Mouse (Mus musculus) regulatory T cell (primary cell): Measurements from ENCODE around the gene Rab29.
"Not testable (repeated sequence)": the region's sequence is repeated elsewhere in the genome, so short reads cannot be mapped to it uniquely, and the experiment has no call there.

Source experiments
- in situ Hi-C: fragments of 300-600 bp; cut with MboI, MseI; formaldehyde crosslinking; loops from one replicate; pipeline ENCODE4 v1.15.1; 2025; ENCODE audit warnings: high pct_unique_total_duplicates

Rab29 gene

GRCm38 (mm10) chr1:131865596-131865995, 1.4 kb upstream of the Rab29 start:
- in situ Hi-C loops = no loop called here

DNA sequence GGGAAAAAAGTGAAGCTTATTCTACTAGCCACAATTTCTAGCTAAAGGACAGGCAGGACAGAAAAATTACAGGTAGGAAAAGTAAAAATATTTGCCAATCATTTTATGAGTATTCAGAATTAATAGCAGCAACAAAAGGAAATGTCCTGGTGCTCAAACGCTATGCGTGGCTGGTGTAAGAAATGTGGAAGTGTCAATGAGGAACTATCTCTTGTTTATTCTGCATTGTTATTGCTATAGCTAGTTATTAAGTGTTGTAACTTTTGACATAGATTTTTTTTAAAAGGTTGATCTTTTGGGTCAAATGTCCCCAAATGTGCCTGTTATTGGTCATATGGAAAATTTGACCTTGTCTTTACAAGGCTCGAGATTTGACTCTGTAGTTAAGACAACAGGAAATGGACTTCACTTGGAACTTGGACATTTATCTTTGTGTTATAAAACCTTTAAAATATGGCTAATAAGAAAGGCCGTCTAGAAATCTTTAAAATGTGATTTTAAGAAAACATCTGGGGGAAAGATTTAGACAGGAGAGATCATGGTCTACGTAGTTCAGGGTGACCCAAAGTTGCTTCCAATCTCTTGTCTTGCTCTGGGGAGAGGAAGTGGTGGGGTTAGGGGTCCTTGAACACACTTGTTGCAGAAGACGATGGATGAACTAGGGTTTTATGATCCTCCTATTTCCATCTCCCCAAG, 572 bp upstream of the Rab29 start:
- in situ Hi-C loops = no loop called here

- in situ Hi-C loops = no loop called here
Observed at GRCm38 (mm10) chr1:131867946-131868290, 894 bp downstream of the Rab29 start.

GRCm38 (mm10) chr1:131869561-131869960, 2.5 kb downstream of the Rab29 start:
- in situ Hi-C loops = no loop called here

- in situ Hi-C loops = no loop called here
Observed at GRCm38 (mm10) chr1:131872856-131873255, 5.8 kb downstream of the Rab29 start.

- in situ Hi-C loops = loop anchor here (5.0 kb wide), 1 partner anchor 168 kb away; no protein-coding TSS in a partner anchor
Observed at GRCm38 (mm10) chr1:131879816-131880215, 12.8 kb downstream of the Rab29 start.

DNA sequence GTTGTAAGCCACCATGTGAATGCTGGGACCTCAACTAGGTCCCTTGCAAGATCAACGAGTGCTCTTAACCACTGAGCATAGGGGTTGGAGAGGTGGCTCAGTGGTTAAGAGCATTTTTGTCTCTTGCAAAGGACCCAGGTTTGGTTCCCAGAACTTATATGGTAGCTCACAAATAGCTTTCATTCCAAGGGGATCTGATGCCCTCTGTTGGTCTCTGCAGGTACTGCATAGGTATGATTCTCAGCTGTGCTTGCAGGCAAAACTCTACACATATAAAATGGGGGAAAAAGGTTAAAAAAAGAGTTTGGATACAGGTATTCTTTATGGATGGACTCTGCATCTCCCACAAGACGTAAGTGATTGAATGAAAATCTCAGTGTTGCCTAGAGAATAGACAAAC, 15.8 kb downstream of the Rab29 start:
- in situ Hi-C loops = loop anchor here (5.0 kb wide), 1 partner anchor 170 kb away; no protein-coding TSS in a partner anchor

DNA sequence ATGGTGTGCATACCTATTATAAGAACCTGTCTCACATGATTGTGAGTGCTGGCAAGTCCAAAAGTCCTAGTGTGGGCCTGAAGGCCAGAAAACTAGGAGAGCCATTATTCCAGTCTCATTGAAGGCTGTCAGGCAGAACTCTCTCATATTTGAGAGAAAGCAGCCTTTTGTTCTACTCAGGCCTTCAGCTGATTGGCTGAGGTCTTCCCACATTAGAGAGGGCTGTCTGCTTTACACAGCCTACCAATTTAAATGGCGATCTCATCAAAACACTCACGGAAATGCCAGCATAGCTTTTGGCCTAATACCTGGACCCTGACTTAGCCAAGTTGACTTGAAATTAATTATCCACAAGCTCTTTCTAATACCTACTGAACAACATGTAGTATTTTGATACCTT, 19.1 kb downstream of the Rab29 start:
- in situ Hi-C loops = no loop called here

GRCm38 (mm10) chr1:131886641-131887040, 19.6 kb downstream of the Rab29 start:
- in situ Hi-C loops = no loop called here

GRCm38 (mm10) chr1:131890043-131890658, 23.1 kb downstream of the Rab29 start:
- in situ Hi-C loops = no loop called here

- in situ Hi-C loops = no loop called here
Observed at GRCm38 (mm10) chr1:131891436-131891835, 24.4 kb downstream of the Rab29 start.

DNA sequence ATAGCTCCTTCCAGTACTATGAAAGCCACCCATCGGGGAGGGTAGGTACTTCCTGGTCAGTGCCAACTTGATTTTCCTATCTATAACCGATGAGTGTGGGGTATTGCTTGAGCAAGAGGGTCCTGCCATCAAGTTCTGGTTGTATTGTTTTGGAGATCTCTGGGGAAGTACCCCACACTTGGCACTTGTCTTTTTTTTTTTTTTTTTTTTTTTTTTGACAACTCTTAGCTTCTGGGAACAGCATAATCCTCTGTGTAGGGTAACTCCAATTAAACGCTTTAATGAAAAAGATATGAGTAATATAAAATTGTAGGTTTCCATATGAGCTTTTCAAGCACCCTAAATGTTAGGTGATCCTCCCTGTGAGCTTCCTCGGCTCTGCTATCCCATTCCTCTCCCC, 35.7 kb downstream of the Rab29 start:
- in situ Hi-C loops = no loop called here

- in situ Hi-C loops = no loop called here
Observed at GRCm38 (mm10) chr1:131903251-131903650, 36.2 kb downstream of the Rab29 start.

GRCm38 (mm10) chr1:131905497-131905896, 38.5 kb downstream of the Rab29 start:
- in situ Hi-C loops = no loop called here

DNA sequence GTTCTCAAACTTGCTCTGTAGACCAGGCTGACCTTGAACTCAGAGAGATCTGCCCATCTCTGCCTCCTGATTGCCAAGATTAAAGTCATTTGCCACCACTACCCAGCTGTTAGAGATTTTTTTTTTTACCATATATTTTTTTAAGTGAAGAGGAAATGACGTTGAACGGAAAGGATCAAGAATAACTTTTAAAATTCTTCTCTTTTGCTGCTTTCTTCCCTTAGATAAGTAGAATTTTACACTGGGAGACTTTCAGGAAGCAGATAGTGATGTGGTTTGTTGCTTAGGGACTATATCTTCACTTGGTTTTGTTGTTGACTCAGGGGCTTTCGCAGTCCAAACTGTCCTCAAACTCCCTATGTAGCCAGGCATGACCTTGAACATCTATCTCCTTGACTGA, 41.4 kb downstream of the Rab29 start:
- in situ Hi-C loops = no loop called here

GRCm38 (mm10) chr1:131909236-131909635, 42.2 kb downstream of the Rab29 start:
- in situ Hi-C loops = not testable (repeated sequence)

DNA sequence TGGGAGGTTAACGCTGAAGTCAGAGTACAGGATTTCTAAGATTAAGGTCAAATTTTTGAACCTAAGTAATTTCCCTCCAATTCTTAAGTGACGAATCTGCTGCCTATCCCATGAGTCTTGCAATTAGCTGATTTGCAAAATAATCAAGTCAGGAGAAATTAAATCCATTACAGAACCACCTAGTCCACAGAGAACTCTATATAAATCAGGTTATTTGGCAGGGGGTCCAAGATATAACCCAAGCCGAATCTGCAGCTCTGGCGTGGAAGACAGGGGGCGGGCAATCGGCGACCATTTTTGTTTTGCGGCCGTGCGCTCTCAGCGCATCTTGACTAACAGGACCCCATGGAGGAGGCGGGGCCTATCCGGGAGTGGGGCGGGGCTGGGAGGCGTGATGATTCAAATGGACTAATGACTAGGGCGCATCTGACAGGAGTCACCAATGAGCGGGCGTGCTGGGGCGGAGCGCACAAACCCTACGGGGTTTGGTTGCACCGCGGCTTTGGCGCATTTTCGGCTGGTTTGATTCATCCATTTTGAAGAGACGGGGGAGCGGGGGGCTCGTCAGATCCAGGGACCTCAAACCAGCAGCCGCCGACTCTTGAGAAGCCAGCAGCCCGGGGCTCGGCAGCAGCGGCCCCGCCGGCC, 43.1 kb downstream of the Rab29 start, which contains the start of gene Nucks1:
Nucks1 (plus strand) TSS at position 534 of the 648 bp plus-strand sequence.
- in situ Hi-C loops = no loop called here

GRCm38 (mm10) chr1:131910674-131911558, 43.9 kb downstream of the Rab29 start:
- in situ Hi-C loops = no loop called here

GRCm38 (mm10) chr1:131917634-131918033, 50.6 kb downstream of the Rab29 start:
- in situ Hi-C loops = no loop called here

GRCm38 (mm10) chr1:131919052-131919451, 52.0 kb downstream of the Rab29 start:
- in situ Hi-C loops = no loop called here

GRCm38 (mm10) chr1:131922100-131922499, 55.1 kb downstream of the Rab29 start:
- in situ Hi-C loops = loop anchor here (10.0 kb wide), 1 partner anchor 1063 kb away; no protein-coding TSS in a partner anchor
